In the genomic region with DNA sequence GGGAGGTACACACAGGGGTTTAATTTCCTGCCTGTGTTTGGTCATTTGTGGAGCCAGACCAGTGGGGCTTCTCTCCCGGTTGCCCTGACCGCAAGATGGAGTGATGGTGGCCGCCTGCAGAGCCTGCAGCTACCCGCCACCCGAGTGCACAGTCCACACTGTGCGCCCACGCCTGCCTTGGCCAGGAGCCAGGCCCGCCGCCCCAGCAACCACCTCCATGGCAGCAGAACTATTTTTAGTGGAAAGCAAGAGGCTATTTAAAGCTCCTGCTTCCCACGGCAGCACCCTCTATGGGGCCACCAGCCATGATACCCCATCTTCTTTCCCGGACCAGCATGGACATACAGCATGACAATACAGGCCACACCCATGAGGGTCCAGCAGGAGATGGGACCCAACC, we compare ENCODE assay signal across 10 mouse cellular contexts. TPM values are rescaled to one million over a fixed set of nuclear protein-coding genes. Genes with fewer than 3 reads are reported as not detected.
DNase-seq lines count a peak whose midpoint lies in the region; ATAC-seq lines count a peak whose summit lies in the region.
"Had no signal": no experiment of that assay in that cellular context is flagged by ENCODE, and none has a peak within 500 bp of the region (broad histone marks: within the 10 kb centered on the region; RNA-seq: fewer than 3 reads in every experiment).

No protein-coding gene starts in this region.

- no peak for DNase-seq in hindbrain, embryonic 11.5 days (ENCODE audit: low spot score)
- peak; percentile 46 for DNase-seq in adrenal gland, postnatal 25 days
- peak; percentile 87 for DNase-seq in layer of hippocampus, adult 11-12 months (ENCODE audit: low spot score)
- DNase-seq in right cerebral cortex, postnatal 25 days = peak; percentile 87
- no peak for DNase-seq in urinary bladder, postnatal 14 days (ENCODE audit: low spot score)

- H3K9ac ChIP-seq in hindbrain, embryonic 12.5 days = peak overlapping the region; percentile 32; the same call in 1 of the 2 replicates
- no peak overlapping the region for H3K9ac ChIP-seq in hindbrain, embryonic 11.5 days (ENCODE audit: low read depth, low read length)
- H3K9ac ChIP-seq in kidney, embryonic 16.5 days (replicated peaks; ENCODE audit: low read length) = no peak overlapping the region

- no peak overlapping the region for H3K4me2 ChIP-seq in hindbrain, embryonic 12.5 days (replicated peaks)
- H3K4me2 ChIP-seq in hindbrain, embryonic 11.5 days (replicated peaks; ENCODE audit: low read depth, low read length) = no peak overlapping the region
- no peak overlapping the region for H3K4me2 ChIP-seq in kidney, embryonic 16.5 days (replicated peaks; ENCODE audit: low read depth, low read length)

- H3K9me3 ChIP-seq in hindbrain, embryonic 12.5 days (replicated peaks) = no peaks in the 10 kb centered on the region
- no peaks in the 10 kb centered on the region for H3K9me3 ChIP-seq in hindbrain, embryonic 11.5 days (ENCODE audit: control insufficient read depth, low read length)
- H3K9me3 ChIP-seq in kidney, embryonic 16.5 days (ENCODE audit: low read length) = no peaks in the 10 kb centered on the region

- H3K4me1 ChIP-seq in hindbrain, embryonic 12.5 days = peaks cover 28% of the 10 kb centered on the region
- H3K4me1 ChIP-seq in hindbrain, embryonic 11.5 days (replicated peaks; ENCODE audit: control insufficient read depth, insufficient read depth, low read length) = peaks cover 4% of the 10 kb centered on the region; the same call in 1 of the 2 replicates
- H3K4me1 ChIP-seq in kidney, embryonic 16.5 days (ENCODE audit: insufficient read depth, low read length) = peaks cover 20% of the 10 kb centered on the region

- ATAC-seq in hindbrain, embryonic 12.5 days (ENCODE audit: low FRiP score) = no peak
- no peak for ATAC-seq in hindbrain, embryonic 11.5 days (ENCODE audit: low FRiP score)
- peak; percentile 58 for ATAC-seq in frontal cortex, adult (ENCODE audit: low TSS enrichment)
- ATAC-seq in kidney, embryonic 16.5 days (ENCODE audit: low FRiP score, low TSS enrichment) = no peak

- no peaks in the 10 kb centered on the region for H3K27me3 ChIP-seq in hindbrain, embryonic 12.5 days
- no peaks in the 10 kb centered on the region for H3K27me3 ChIP-seq in hindbrain, embryonic 11.5 days (ENCODE audit: control insufficient read depth, insufficient read depth, low read length)
- H3K27me3 ChIP-seq in kidney, embryonic 16.5 days (ENCODE audit: insufficient read depth, low read length) = no peaks in the 10 kb centered on the region

- 80% methylated on average over 11 of the region's 11 CpGs for WGBS in hindbrain, embryonic 12.5 days
- 84% methylated on average over 11 of the region's 11 CpGs for WGBS in hindbrain, embryonic 11.5 days
- WGBS in kidney, embryonic 16.5 days = 61% methylated on average over 11 of the region's 11 CpGs

- peaks cover 37% of the 10 kb centered on the region for H3K36me3 ChIP-seq in hindbrain, embryonic 12.5 days
- 0 out of 2 replicates have a peak, but pooled peaks cover 9% of the 10 kb centered on the region for H3K36me3 ChIP-seq in hindbrain, embryonic 11.5 days (ENCODE audit: control insufficient read depth, insufficient read depth, low read length)
- peaks cover 25% of the 10 kb centered on the region for H3K36me3 ChIP-seq in kidney, embryonic 16.5 days (ENCODE audit: insufficient read depth, low read length)

- H3K27ac ChIP-seq in hindbrain, embryonic 12.5 days = peak overlapping the region; percentile 40; the same call in 1 of the 2 replicates
- H3K27ac ChIP-seq in hindbrain, embryonic 11.5 days (ENCODE audit: low read depth, low read length) = no peak overlapping the region
- H3K27ac ChIP-seq in kidney, embryonic 16.5 days (ENCODE audit: low read length) = no peak overlapping the region
- H3K27ac ChIP-seq: macrophage had no signal

- no peak overlapping the region for H3K4me3 ChIP-seq in hindbrain, embryonic 12.5 days
- H3K4me3 ChIP-seq in hindbrain, embryonic 11.5 days (ENCODE audit: low read depth, low read length) = no peak overlapping the region
- no peak overlapping the region for H3K4me3 ChIP-seq in kidney, embryonic 16.5 days (ENCODE audit: low read length)

RNA-seq across cellular contexts. Expression of a gene that starts 5.3 kb away (rescaled TPM):
- polyA plus RNA-seq in hindbrain, embryonic 12.5 days (2016; fragmentation: Nextera tagmentation; extraction: Ambion mirVana) = 19.4 TPM in 2 replicates
- 7.5 and 8.3 TPM in 2 replicates for polyA plus RNA-seq in hindbrain, embryonic 11.5 days (2014; fragmentation: Nextera tagmentation; extraction: Ambion mirVana)
- total RNA-seq in adrenal gland, postnatal 25 days (2021) = 21.5 and 26.8 TPM in 2 replicates
- polyA plus RNA-seq in kidney, embryonic 16.5 days (2015; fragmentation: Nextera tagmentation; extraction: Ambion mirVana) = 8.9 and 11.6 TPM in 2 replicates

RNA-seq across cellular contexts. Expression of a gene that starts 11.9 kb away (rescaled TPM):
- not detected in 2 replicates for polyA plus RNA-seq in hindbrain, embryonic 12.5 days (2016; fragmentation: Nextera tagmentation; extraction: Ambion mirVana)
- polyA plus RNA-seq in hindbrain, embryonic 11.5 days (2014; fragmentation: Nextera tagmentation; extraction: Ambion mirVana) = not detected in 2 replicates
- total RNA-seq in adrenal gland, postnatal 25 days (2021) = not detected in 2 replicates
- not detected in 2 replicates for polyA plus RNA-seq in kidney, embryonic 16.5 days (2015; fragmentation: Nextera tagmentation; extraction: Ambion mirVana)
- total RNA-seq: ES-E14 had no signal
- polyA plus RNA-seq: macrophage had no signal

RNA-seq across cellular contexts. Expression of a gene that starts 18.9 kb away (rescaled TPM):
- 99.6 and 102 TPM in 2 replicates for polyA plus RNA-seq in hindbrain, embryonic 12.5 days (2016; fragmentation: Nextera tagmentation; extraction: Ambion mirVana)
- polyA plus RNA-seq in hindbrain, embryonic 11.5 days (2014; fragmentation: Nextera tagmentation; extraction: Ambion mirVana) = 77.0 and 85.0 TPM in 2 replicates
- 60.1 and 63.9 TPM in 2 replicates for total RNA-seq in adrenal gland, postnatal 25 days (2021)
- 117 and 119 TPM in 2 replicates for polyA plus RNA-seq in kidney, embryonic 16.5 days (2015; fragmentation: Nextera tagmentation; extraction: Ambion mirVana)

RNA-seq across cellular contexts. Expression of a gene that starts 18.9 kb away (rescaled TPM):
- polyA plus RNA-seq in hindbrain, embryonic 12.5 days (2016; fragmentation: Nextera tagmentation; extraction: Ambion mirVana) = 675 and 701 TPM in 2 replicates
- polyA plus RNA-seq in hindbrain, embryonic 11.5 days (2014; fragmentation: Nextera tagmentation; extraction: Ambion mirVana) = 1,115 and 1,160 TPM in 2 replicates
- total RNA-seq in adrenal gland, postnatal 25 days (2021) = 139 and 168 TPM in 2 replicates
- 508 and 585 TPM in 2 replicates for polyA plus RNA-seq in kidney, embryonic 16.5 days (2015; fragmentation: Nextera tagmentation; extraction: Ambion mirVana)

RNA-seq across cellular contexts. Expression of a gene that starts 28.5 kb away (rescaled TPM):
- 1.7 and 3.9 TPM in 2 replicates for polyA plus RNA-seq in hindbrain, embryonic 12.5 days (2016; fragmentation: Nextera tagmentation; extraction: Ambion mirVana)
- 1.4 and 1.6 TPM in 2 replicates for polyA plus RNA-seq in hindbrain, embryonic 11.5 days (2014; fragmentation: Nextera tagmentation; extraction: Ambion mirVana)
- total RNA-seq in adrenal gland, postnatal 25 days (2021) = not detected in 2 replicates
- polyA plus RNA-seq in kidney, embryonic 16.5 days (2015; fragmentation: Nextera tagmentation; extraction: Ambion mirVana) = 2.1 TPM in 1 of 2 replicates, not detected in the other
- polyA plus RNA-seq: macrophage had no signal

Comparison
In these comparisons a context has a peak if more than half of its experiments do, and no peak if none do; other contexts are left out.
1. DNase-seq: peak in adrenal gland, postnatal 25 days (single experiment), layer of hippocampus, adult 11-12 months (single experiment) and right cerebral cortex, postnatal 25 days (single experiment); none in hindbrain, embryonic 11.5 days (single experiment) and urinary bladder, postnatal 14 days (single experiment).